Mouse (Mus musculus) G1E (cell line): ENCODE data around the gene Skil. TPM values are rescaled to one million over a fixed set of nuclear protein-coding genes. Genes with fewer than 3 reads are reported as not detected.

Experiments used
- ATAC-seq: 2 replicates; pipeline ENCODE4 v1.8.0; 2016; ENCODE audit warnings: mild to moderate bottlenecking; ENCODE audit not compliant: insufficient number of reproducible peaks, poor library complexity, low FRiP score, severe bottlenecking; ENCODE audit errors: extremely low read depth
- DNase-seq: peaks from one replicate; pipeline ENCODE4 v3.0.0; 2012; ENCODE audit warnings: low spot score
- H3K27me3 ChIP-seq: 2 replicates; pipeline ENCODE4 v1.6.1; 2012; ENCODE audit warnings: mild to moderate bottlenecking, low read length, inconsistent platforms; ENCODE audit not compliant: insufficient read depth
- H3K36me3 ChIP-seq: replicated peaks from 2 replicates; pipeline ENCODE3; 2012; ENCODE audit warnings: mild to moderate bottlenecking, inconsistent platforms
- H3K4me1 ChIP-seq: 2 replicates; pipeline ENCODE4 v1.6.1; 2012; ENCODE audit warnings: low read depth, low read length, inconsistent platforms, mixed read lengths; ENCODE audit not compliant: insufficient read depth
- H3K4me3 ChIP-seq: 2 replicates; pipeline ENCODE4 v1.5.1; 2012; ENCODE audit warnings: low read depth, mild to moderate bottlenecking, inconsistent platforms, low read length, moderate library complexity, mixed read lengths
- H3K9me3 ChIP-seq: replicated peaks from 2 replicates; pipeline ENCODE4 v1.6.1; 2012; ENCODE audit warnings: inconsistent platforms
- CTCF ChIP-seq: IDR thresholded peaks from 2 replicates; pipeline ENCODE4 v1.5.1; 2012; ENCODE audit warnings: low read depth, low read length, inconsistent platforms, mixed read lengths
- GATA1 ChIP-seq: IDR thresholded peaks from 2 replicates; pipeline ENCODE4 v1.6.1; 2012; ENCODE audit warnings: borderline replicate concordance, low read length, inconsistent platforms, mixed read lengths
- GATA2 ChIP-seq: IDR thresholded peaks from 2 replicates; pipeline ENCODE4 v1.6.1; 2012; ENCODE audit warnings: low read depth, low read length, inconsistent platforms, borderline replicate concordance
- POLR2AphosphoS5 ChIP-seq: IDR thresholded peaks from 2 replicates; pipeline ENCODE4 v1.6.1; 2012; ENCODE audit warnings: low read depth, low read length, inconsistent platforms; ENCODE audit not compliant: insufficient replicate concordance
- TAL1 ChIP-seq: conservative IDR thresholded peaks from 2 replicates; pipeline ENCODE4 v1.6.1; 2012; ENCODE audit warnings: low read depth, low read length, inconsistent platforms, mixed read lengths
- polyA plus RNA-seq: library from polyadenylated mRNA; stranded (reverse); fragments of >175 nt; gene quantifications from 2 replicates; pipeline ENCODE4 v1.2.3, GENCODE M21; 2012
- total RNA-seq, 2 experiments: library from RNA; stranded (forward) in 1 of 2; stranded (reverse) in 1 of 2; fragments of 200-1000 nt in 1 of 2; fragments of >200 nt in 1 of 2; fragmentation: Nextera tagmentation in 1 of 2; gene quantifications; 2 replicates each; pipeline ENCODE4 v1.2.3; 2014 to 2017

The Skil gene
- total and polyA plus RNA-seq, 3 experiments, result 1.3 to 27.1 (median 19.5) TPM

DNA sequence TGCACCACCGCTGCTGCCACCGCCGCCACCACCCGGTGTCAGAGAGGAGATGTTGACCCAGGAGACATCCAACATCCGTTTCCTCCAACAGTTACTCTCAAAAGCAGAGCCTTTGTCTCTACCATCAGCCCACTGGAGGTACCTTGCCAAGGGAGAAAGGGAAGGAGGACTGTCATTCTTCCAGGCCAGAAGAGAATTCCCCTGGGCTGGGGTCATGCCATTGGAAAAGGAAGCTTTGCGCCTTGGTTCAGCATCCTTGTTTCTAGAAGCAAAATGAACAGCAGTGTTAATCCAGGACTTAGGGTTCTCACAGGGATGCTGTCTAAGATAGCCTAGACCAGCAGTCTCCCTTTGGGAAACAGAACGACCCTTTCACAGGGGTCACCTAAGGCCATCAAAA lies 32.5 kb upstream of the Skil start:
- DNase-seq, result no peak
- Histone ChIP-seq H3K9me3 (no peaks in the 10 kb centered on the region), H3K27me3 (peaks cover 17% of the 10 kb centered on the region), H3K36me3 (no peaks in the 10 kb centered on the region), H3K4me1 (peaks cover 6% of the 10 kb centered on the region; the same call in 1 of the 2 replicates), H3K4me3 (no peak overlapping the region)
- ATAC-seq, result no peak
- TF ChIP-seq TAL1 (no peak), CTCF (no peak), POLR2AphosphoS5 (no peak), GATA1 (no peak), GATA2 (no peak)

DNA sequence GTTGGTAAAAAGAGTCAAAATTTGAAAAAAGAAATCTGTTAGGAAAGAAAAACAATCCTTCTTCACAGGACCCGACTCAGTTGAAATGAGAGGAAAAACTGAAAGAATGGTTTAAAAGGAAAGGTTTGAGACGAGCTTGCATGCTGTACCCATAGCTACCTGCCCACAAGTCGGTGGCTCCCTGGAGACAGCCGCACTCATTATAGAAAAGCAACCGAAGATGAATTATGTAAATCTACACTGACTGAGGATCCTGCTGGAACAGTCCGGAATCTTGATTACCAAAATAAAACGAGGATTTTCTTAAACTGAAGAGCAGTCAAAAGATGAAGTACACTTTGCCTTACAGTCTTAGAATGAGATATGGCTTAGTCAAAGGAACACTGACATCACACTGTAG lies 26.4 kb upstream of the Skil start:
- TF ChIP-seq POLR2AphosphoS5 (no peak), GATA2 (no peak), CTCF (no peak)
- Histone ChIP-seq H3K9me3 (no peaks in the 10 kb centered on the region), H3K4me1 (no peaks in the 10 kb centered on the region), H3K27me3 (peaks cover 16% of the 10 kb centered on the region), H3K36me3 (no peaks in the 10 kb centered on the region), H3K4me3 (no peak overlapping the region)
- no peak for DNase-seq
- ATAC-seq, result no peak

DNA sequence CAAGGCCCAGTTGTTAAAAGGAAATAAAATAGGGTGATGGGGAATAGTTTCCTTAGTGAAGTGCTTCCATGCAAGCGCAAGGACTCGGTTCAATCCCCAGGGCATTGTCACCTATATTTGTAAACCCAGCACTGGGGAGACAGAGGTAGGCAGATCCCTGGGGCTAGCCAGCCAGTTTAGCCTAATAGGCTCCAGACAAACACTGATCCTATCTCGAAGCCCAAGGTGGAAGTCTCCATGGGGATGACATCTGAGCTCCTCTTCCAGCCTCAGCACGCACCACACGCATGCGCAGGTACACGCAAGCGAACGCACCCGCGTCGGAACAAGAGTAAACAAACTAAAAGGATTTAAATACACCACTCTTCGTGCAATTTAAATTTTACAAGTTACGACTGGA lies 23.1 kb upstream of the Skil start:
- Histone ChIP-seq H3K27me3 (peaks cover 13% of the 10 kb centered on the region; the same call in 1 of the 2 replicates), H3K9me3 (no peaks in the 10 kb centered on the region), H3K4me1 (no peaks in the 10 kb centered on the region), H3K4me3 (no peak overlapping the region), H3K36me3 (no peaks in the 10 kb centered on the region)
- no peak for TF ChIP-seq POLR2AphosphoS5
- no peak for TF ChIP-seq GATA1
- TF ChIP-seq CTCF, result no peak
- ATAC-seq (no peak), DNase-seq (no peak)

DNA sequence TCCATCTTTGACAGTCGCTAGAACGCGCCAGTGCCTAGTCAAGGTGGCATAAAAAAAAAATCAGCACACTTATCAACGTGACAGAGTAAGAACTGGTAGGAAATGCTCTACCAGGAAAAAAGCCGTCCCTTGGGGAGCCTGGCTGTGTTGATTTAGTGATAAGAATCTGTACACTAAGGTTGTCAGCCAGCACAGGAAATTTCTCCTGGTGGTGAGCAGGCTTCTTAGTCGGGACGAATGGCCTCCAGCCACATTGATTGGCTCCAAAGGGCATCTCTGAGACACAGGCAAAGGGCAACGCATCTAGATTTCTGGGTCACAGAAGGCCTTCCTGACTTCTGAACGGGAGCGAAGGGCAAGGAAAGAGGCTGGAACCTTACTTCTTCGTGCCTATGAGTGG lies 19.1 kb upstream of the Skil start:
- ATAC-seq (no peak), DNase-seq (no peak)
- Histone ChIP-seq H3K36me3 (no peaks in the 10 kb centered on the region), H3K9me3 (no peaks in the 10 kb centered on the region), H3K27me3 (peaks cover 18% of the 10 kb centered on the region; the same call in 1 of the 2 replicates), H3K4me3 (no peak overlapping the region), H3K4me1 (no peaks in the 10 kb centered on the region)
- TF ChIP-seq GATA2, result no peak
- TF ChIP-seq POLR2AphosphoS5, result no peak
- no peak for TF ChIP-seq GATA1
- no peak for TF ChIP-seq CTCF
- TF ChIP-seq TAL1, result no peak

DNA sequence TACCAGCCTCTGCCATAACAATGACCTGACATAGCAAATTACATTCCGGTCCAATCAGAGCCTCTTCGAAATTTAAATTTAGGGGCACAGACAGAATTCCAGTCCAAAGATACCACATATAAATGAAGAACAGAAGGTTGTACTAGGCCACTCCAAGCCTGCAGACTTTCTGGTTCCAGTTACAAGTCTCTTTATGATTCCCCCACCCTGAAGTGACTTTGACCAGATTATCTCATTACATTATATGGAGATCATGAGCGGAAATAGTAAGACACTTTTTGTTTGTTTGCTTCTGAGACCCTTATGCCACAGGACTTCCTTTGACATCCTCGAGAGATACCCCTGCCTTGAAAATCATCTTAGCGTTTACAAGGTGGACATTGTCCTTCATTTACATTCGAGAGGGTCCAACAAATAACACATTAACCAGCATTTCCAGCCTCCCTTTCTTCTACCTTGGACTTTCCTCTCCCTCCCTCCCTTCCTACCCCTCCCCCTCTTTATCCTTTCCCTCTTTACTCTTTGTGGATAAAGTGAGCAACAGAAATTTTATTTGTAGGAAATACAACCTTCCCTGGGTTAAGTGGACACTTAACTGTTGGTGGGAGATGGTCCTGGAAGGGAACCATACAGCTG lies 17.7 kb upstream of the Skil start:
- ATAC-seq, result no peak
- no peaks in the 10 kb centered on the region for H3K36me3 ChIP-seq
- peaks cover 17% of the 10 kb centered on the region; the same call in 1 of the 2 replicates for H3K27me3 ChIP-seq
- H3K4me1 ChIP-seq, result no peaks in the 10 kb centered on the region
- H3K4me3 ChIP-seq, result no peak overlapping the region
- DNase-seq, result no peak
- no peak for TF ChIP-seq POLR2AphosphoS5
- no peak for TF ChIP-seq CTCF
- no peak for TF ChIP-seq GATA2
- TF ChIP-seq GATA1, result no peak
- TF ChIP-seq TAL1, result no peak
- H3K9me3 ChIP-seq, result no peaks in the 10 kb centered on the region

DNA sequence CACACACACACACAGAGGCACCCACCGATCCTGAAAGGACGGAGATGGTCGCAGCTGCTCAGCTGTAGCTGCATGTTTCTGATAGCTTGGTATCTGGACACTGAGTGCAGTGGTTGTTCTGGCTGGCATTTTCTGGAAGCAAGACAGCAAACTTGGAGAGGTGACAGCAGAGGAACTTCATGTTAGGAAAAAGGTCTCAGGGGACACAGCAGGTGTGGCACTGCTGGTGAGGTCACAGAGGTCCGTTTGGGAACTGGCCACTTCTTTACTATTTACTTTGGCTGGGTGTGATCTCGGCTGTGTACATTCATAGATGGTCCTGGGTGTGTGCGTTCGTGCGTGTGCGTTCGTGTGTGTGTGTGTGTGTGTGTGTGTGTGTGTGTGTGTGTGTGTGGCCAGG lies 15.4 kb upstream of the Skil start:
- Histone ChIP-seq H3K27me3 (peaks cover 24% of the 10 kb centered on the region), H3K9me3 (no peaks in the 10 kb centered on the region), H3K4me1 (no peaks in the 10 kb centered on the region), H3K4me3 (no peak overlapping the region), H3K36me3 (no peaks in the 10 kb centered on the region)
- DNase-seq (no peak), ATAC-seq (no peak)
- no peak for TF ChIP-seq POLR2AphosphoS5
- no peak for TF ChIP-seq GATA2
- TF ChIP-seq GATA1, result no peak
- TF ChIP-seq CTCF, result no peak
- TF ChIP-seq TAL1, result no peak
